Mouse (Mus musculus): ENCODE results near the gene Spop. TPM values are rescaled to one million over a fixed set of nuclear protein-coding genes. Genes with fewer than 3 reads are reported as not detected.

The Spop gene
- polyA plus RNA-seq, 1 experiment from 2014 or later = 244 TPM

GRCm38 (mm10) chr11:95371182-95371581 is 42.7 kb upstream of the Spop start:
- no peak overlapping the region for H3K4me3 ChIP-seq (ENCODE audit: low read depth, low read length)
- H3K9ac ChIP-seq (ENCODE audit: low read depth, low read length) = no peak overlapping the region
- ATAC-seq = no peak
- H3K9me3 ChIP-seq (replicated peaks; ENCODE audit: control insufficient read depth, low read length, poor library complexity, severe bottlenecking) = no peaks in the 10 kb centered on the region
- 95% methylated on average over 7 of the region's 7 CpGs for WGBS
- H3K4me2 ChIP-seq (ENCODE audit: low read length) = no peak overlapping the region
- H3K36me3 ChIP-seq (ENCODE audit: control insufficient read depth, insufficient read depth, low read length) = no peaks in the 10 kb centered on the region
- no peaks in the 10 kb centered on the region for H3K27me3 ChIP-seq (ENCODE audit: control insufficient read depth, insufficient read depth, low read depth, low read length)
- no peaks in the 10 kb centered on the region for H3K4me1 ChIP-seq (ENCODE audit: control insufficient read depth, insufficient read depth, low read length)
- H3K27ac ChIP-seq (ENCODE audit: low read length) = no peak overlapping the region

- no peaks in the 10 kb centered on the region for H3K9me3 ChIP-seq (replicated peaks; ENCODE audit: control insufficient read depth, low read length, poor library complexity, severe bottlenecking)
These were observed 35.0 kb upstream of the Spop start for GRCm38 (mm10) chr11:95378926-95379325.

DNA sequence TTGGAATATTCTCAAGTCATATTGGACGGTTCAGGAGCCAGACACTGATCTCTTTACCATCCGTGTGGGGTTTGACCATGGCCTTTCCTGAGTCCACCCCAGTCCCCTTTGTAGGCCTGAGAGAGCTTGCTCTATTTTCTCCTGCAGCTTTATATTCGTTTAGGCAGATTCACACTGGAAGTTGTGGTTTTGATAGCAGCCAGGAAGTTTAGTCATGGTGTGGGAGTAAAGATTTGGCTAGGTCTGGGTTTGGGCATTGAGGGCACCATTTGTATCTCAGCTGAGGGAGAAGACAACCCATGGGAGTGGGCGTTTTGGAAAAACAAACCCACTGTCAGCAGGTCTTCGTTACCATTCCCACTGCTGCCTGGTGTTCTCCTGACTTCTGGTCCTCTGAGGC is 34.3 kb upstream of the Spop start:
- H3K27ac ChIP-seq (ENCODE audit: low read length) = no peak overlapping the region
- no peaks in the 10 kb centered on the region for H3K9me3 ChIP-seq (replicated peaks; ENCODE audit: control insufficient read depth, low read length, poor library complexity, severe bottlenecking)
- no peaks in the 10 kb centered on the region for H3K27me3 ChIP-seq (ENCODE audit: control insufficient read depth, insufficient read depth, low read depth, low read length)
- no peaks in the 10 kb centered on the region for H3K36me3 ChIP-seq (ENCODE audit: control insufficient read depth, insufficient read depth, low read length)
- ATAC-seq = no peak
- no peak overlapping the region for H3K4me3 ChIP-seq (ENCODE audit: low read depth, low read length)
- H3K4me2 ChIP-seq (ENCODE audit: low read length) = no peak overlapping the region
- WGBS = 81% methylated on average over 5 of the region's 5 CpGs
- 0 out of 2 replicates have a peak, but pooled peaks cover 2% of the 10 kb centered on the region for H3K4me1 ChIP-seq (ENCODE audit: control insufficient read depth, insufficient read depth, low read length)
- no peak overlapping the region for H3K9ac ChIP-seq (ENCODE audit: low read depth, low read length)

More at GRCm38 (mm10) chr11:95378926-95379325, 35.0 kb upstream of the Spop start:
- no peak overlapping the region for H3K4me3 ChIP-seq (ENCODE audit: low read depth, low read length)
- H3K9ac ChIP-seq (ENCODE audit: low read depth, low read length) = no peak overlapping the region
- H3K36me3 ChIP-seq (ENCODE audit: control insufficient read depth, insufficient read depth, low read length) = no peaks in the 10 kb centered on the region
- no peak overlapping the region for H3K4me2 ChIP-seq (ENCODE audit: low read length)
- no peak for ATAC-seq
- no peak overlapping the region for H3K27ac ChIP-seq (ENCODE audit: low read length)
- WGBS = 79% methylated on average over 9 of the region's 9 CpGs
- no peaks in the 10 kb centered on the region for H3K4me1 ChIP-seq (ENCODE audit: control insufficient read depth, insufficient read depth, low read length)
- H3K27me3 ChIP-seq (ENCODE audit: control insufficient read depth, insufficient read depth, low read depth, low read length) = no peaks in the 10 kb centered on the region

DNA sequence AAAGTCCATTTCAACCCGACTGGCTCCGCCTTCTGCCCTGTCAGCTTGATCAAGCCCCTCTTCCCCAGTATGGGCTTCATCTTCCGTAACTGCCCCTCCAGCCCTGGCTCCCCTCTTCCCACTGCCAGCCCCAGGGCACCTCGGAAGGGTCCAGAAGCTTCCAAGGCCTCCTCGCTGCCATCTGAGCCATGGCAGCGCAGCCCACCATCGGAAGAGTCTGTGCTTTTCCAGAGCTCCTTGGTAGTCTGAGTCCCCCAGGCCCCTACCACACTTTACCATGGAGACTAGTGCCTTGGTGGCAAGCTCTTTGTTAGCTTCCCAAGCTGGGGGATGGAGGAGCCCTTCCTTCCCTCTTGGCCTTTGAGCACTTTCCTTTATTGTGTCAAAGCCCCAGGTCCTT is 33.2 kb upstream of the Spop start:
- WGBS = 96% methylated on average over 7 of the region's 7 CpGs
- Histone ChIP-seq H3K9me3 (replicated peaks; ENCODE audit: control insufficient read depth, low read length, poor library complexity, severe bottlenecking) (no peaks in the 10 kb centered on the region), H3K27ac (ENCODE audit: low read length) (no peak overlapping the region), H3K36me3 (ENCODE audit: control insufficient read depth, insufficient read depth, low read length) (no peaks in the 10 kb centered on the region), H3K4me3 (ENCODE audit: low read depth, low read length) (no peak overlapping the region), H3K4me2 (ENCODE audit: low read length) (no peak overlapping the region), H3K9ac (ENCODE audit: low read depth, low read length) (no peak overlapping the region), H3K27me3 (ENCODE audit: control insufficient read depth, insufficient read depth, low read depth, low read length) (no peaks in the 10 kb centered on the region), H3K4me1 (ENCODE audit: control insufficient read depth, insufficient read depth, low read length) (peaks cover 6% of the 10 kb centered on the region)
- ATAC-seq = no peak

DNA sequence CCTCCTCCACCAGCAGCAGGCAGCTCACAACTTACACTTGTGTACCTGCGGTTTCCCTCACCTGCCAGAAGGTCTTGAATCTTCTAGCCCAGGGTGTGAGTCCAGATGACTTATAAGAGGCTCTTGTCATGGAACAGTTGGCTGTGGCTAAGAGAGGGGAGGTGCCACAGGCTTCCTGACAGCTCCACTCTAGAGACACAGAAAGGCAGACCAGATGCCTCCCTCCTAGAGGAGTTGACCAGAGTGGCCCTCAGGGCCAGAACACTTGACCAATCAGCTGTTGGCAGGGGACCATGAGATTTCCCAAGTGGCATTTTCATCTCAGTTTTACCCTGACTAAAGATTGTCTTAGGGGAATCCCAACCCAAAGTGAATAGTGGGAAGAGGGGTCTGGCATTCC is 32.7 kb upstream of the Spop start:
- no peak for ATAC-seq
- peaks cover 11% of the 10 kb centered on the region for H3K4me1 ChIP-seq (ENCODE audit: control insufficient read depth, insufficient read depth, low read length)
- no peak overlapping the region for H3K4me3 ChIP-seq (ENCODE audit: low read depth, low read length)
- WGBS = 100% methylated on average over 1 of the region's 1 CpGs
- no peaks in the 10 kb centered on the region for H3K9me3 ChIP-seq (replicated peaks; ENCODE audit: control insufficient read depth, low read length, poor library complexity, severe bottlenecking)
- H3K27me3 ChIP-seq (ENCODE audit: control insufficient read depth, insufficient read depth, low read depth, low read length) = no peaks in the 10 kb centered on the region
- no peak overlapping the region for H3K4me2 ChIP-seq (ENCODE audit: low read length)
- no peak overlapping the region for H3K27ac ChIP-seq (ENCODE audit: low read length)
- no peaks in the 10 kb centered on the region for H3K36me3 ChIP-seq (ENCODE audit: control insufficient read depth, insufficient read depth, low read length)
- no peak overlapping the region for H3K9ac ChIP-seq (ENCODE audit: low read depth, low read length)

- 84% methylated on average over 5 of the region's 5 CpGs for WGBS
- H3K4me2 ChIP-seq (ENCODE audit: low read length) = no peak overlapping the region
- no peak overlapping the region for H3K27ac ChIP-seq (ENCODE audit: low read length)
- H3K4me1 ChIP-seq (ENCODE audit: control insufficient read depth, insufficient read depth, low read length) = peaks cover 17% of the 10 kb centered on the region
- no peaks in the 10 kb centered on the region for H3K27me3 ChIP-seq (ENCODE audit: control insufficient read depth, insufficient read depth, low read depth, low read length)
- no peak for ATAC-seq
- H3K9me3 ChIP-seq (replicated peaks; ENCODE audit: control insufficient read depth, low read length, poor library complexity, severe bottlenecking) = no peaks in the 10 kb centered on the region
- H3K36me3 ChIP-seq (ENCODE audit: control insufficient read depth, insufficient read depth, low read length) = peaks cover 10% of the 10 kb centered on the region
- no peak overlapping the region for H3K9ac ChIP-seq (ENCODE audit: low read depth, low read length)
- H3K4me3 ChIP-seq (ENCODE audit: low read depth, low read length) = no peak overlapping the region
These were observed 30.4 kb upstream of the Spop start for GRCm38 (mm10) chr11:95383331-95383986.

- Histone ChIP-seq H3K36me3 (ENCODE audit: control insufficient read depth, insufficient read depth, low read length) (peaks cover 10% of the 10 kb centered on the region), H3K4me2 (ENCODE audit: low read length) (peak overlapping the region; percentile 49), H3K27me3 (ENCODE audit: control insufficient read depth, insufficient read depth, low read depth, low read length) (no peaks in the 10 kb centered on the region), H3K9ac (ENCODE audit: low read depth, low read length) (peak overlapping the region; percentile 50; the same call in 1 of the 2 replicates), H3K4me1 (ENCODE audit: control insufficient read depth, insufficient read depth, low read length) (peaks cover 17% of the 10 kb centered on the region), H3K27ac (ENCODE audit: low read length) (peak overlapping the region; percentile 43; the same call in 1 of the 2 replicates), H3K4me3 (ENCODE audit: low read depth, low read length) (peak overlapping the region; percentile 80), H3K9me3 (replicated peaks; ENCODE audit: control insufficient read depth, low read length, poor library complexity, severe bottlenecking) (no peaks in the 10 kb centered on the region)
- WGBS = 40% methylated on average over 9 of the region's 9 CpGs
- no peak for ATAC-seq
These were observed 29.9 kb upstream of the Spop start for GRCm38 (mm10) chr11:95384004-95384318.

- Histone ChIP-seq H3K27me3 (ENCODE audit: control insufficient read depth, insufficient read depth, low read depth, low read length) (no peaks in the 10 kb centered on the region), H3K27ac (ENCODE audit: low read length) (peak within 1 kb of the TSS; percentile 88), H3K4me2 (ENCODE audit: low read length) (peak within 1 kb of the TSS; percentile 75), H3K36me3 (ENCODE audit: control insufficient read depth, insufficient read depth, low read length) (peaks cover 13% of the 10 kb centered on the region), H3K9ac (ENCODE audit: low read depth, low read length) (peak within 1 kb of the TSS; percentile 84), H3K9me3 (replicated peaks; ENCODE audit: control insufficient read depth, low read length, poor library complexity, severe bottlenecking) (no peaks in the 10 kb centered on the region), H3K4me1 (ENCODE audit: control insufficient read depth, insufficient read depth, low read length) (peaks cover 17% of the 10 kb centered on the region), H3K4me3 (ENCODE audit: low read depth, low read length) (peak within 1 kb of the TSS; percentile 80)
- peak; percentile 94 for ATAC-seq
- WGBS = under 1% methylated on average over 42 of the region's 42 CpGs
These were observed 29.4 kb upstream of the Spop start, which contains the start of gene Slc35b1 for GRCm38 (mm10) chr11:95384319-95384972. Gene Slc35b1, plus strand, starts transcription at chr11:95384692.

GRCm38 (mm10) chr11:95384973-95385320 is 28.9 kb upstream of the Spop start:
- no peaks in the 10 kb centered on the region for H3K27me3 ChIP-seq (ENCODE audit: control insufficient read depth, insufficient read depth, low read depth, low read length)
- under 1% methylated on average over 14 of the region's 14 CpGs for WGBS

More at GRCm38 (mm10) chr11:95384973-95385320, 28.9 kb upstream of the Spop start:
- H3K36me3 ChIP-seq (ENCODE audit: control insufficient read depth, insufficient read depth, low read length) = peaks cover 13% of the 10 kb centered on the region
- H3K9ac ChIP-seq (ENCODE audit: low read depth, low read length) = peak overlapping the region; percentile 84
- H3K4me1 ChIP-seq (ENCODE audit: control insufficient read depth, insufficient read depth, low read length) = peaks cover 17% of the 10 kb centered on the region
- H3K27ac ChIP-seq (ENCODE audit: low read length) = peak overlapping the region; percentile 88
- peak overlapping the region; percentile 80 for H3K4me3 ChIP-seq (ENCODE audit: low read depth, low read length)
- no peaks in the 10 kb centered on the region for H3K9me3 ChIP-seq (replicated peaks; ENCODE audit: control insufficient read depth, low read length, poor library complexity, severe bottlenecking)
- peak; percentile 54 for ATAC-seq
- peak overlapping the region; percentile 75 for H3K4me2 ChIP-seq (ENCODE audit: low read length)
